Mouse (Mus musculus): ENCODE data around the gene Lrch1.

- TF ChIP-seq CTCF (IDR thresholded peaks at IDR 0.05) (no peak), EP300 (IDR thresholded peaks at IDR 0.05) (no peak)
These were observed 92.2 kb downstream of the Lrch1 start for GRCm38 (mm10) chr14:74855429-74855828.

All from lung, postnatal 0 days (tissue).